Mouse (Mus musculus) olfactory bulb, adult 2 months (tissue): ENCODE results near the gene Fam189a2. TPM values are rescaled to one million over a fixed set of nuclear protein-coding genes. Genes with fewer than 3 reads are reported as not detected.

Source experiments
- H3K27ac ChIP-seq: fragments of 200-500 bp; 2 replicates; pipeline ENCODE4 v1.5.1; 2012; ENCODE audit warnings: low read depth, low read length; ENCODE audit not compliant: insufficient read depth
- H3K4me1 ChIP-seq: fragments of 200-500 bp; 2 replicates; pipeline ENCODE4 v1.6.1; 2012; ENCODE audit warnings: low read length; ENCODE audit not compliant: control insufficient read depth, insufficient read depth
- H3K4me3 ChIP-seq: fragments of 200-500 bp; 2 replicates; pipeline ENCODE4 v1.5.1; 2012; ENCODE audit warnings: mild to moderate bottlenecking, low read depth, low read length, moderate library complexity; ENCODE audit not compliant: insufficient read depth
- CTCF ChIP-seq: fragments of 200-500 bp; IDR thresholded peaks from 2 replicates; pipeline ENCODE4 v1.5.1; 2012; ENCODE audit warnings: low read depth, mild to moderate bottlenecking, low read length, moderate library complexity; ENCODE audit not compliant: insufficient read depth
- POLR2A ChIP-seq: fragments of 200-500 bp; IDR thresholded peaks from 2 replicates; pipeline ENCODE4 v1.6.1; 2012; ENCODE audit warnings: mild to moderate bottlenecking, low read depth, low read length, moderate library complexity; ENCODE audit not compliant: insufficient read depth
- WGBS: fragments of 180-500 bp; shearing (Covaris S2); methylation state at CpG from one replicate; pipeline ENCODE4 v1.1.7; 2018; 5-methylcytosine and 5-hydroxymethylcytosine counted together
- polyA plus RNA-seq: library from polyadenylated mRNA; stranded (reverse); fragments of >200 nt; gene quantifications from 2 replicates; pipeline ENCODE4 v1.2.4, GENCODE M21; 2012; ENCODE audit warnings: low replicate concordance; ENCODE audit not compliant: missing spikeins, insufficient read depth, insufficient read length

Gene Fam189a2
- polyA plus RNA-seq, 1 experiment: not detected

DNA sequence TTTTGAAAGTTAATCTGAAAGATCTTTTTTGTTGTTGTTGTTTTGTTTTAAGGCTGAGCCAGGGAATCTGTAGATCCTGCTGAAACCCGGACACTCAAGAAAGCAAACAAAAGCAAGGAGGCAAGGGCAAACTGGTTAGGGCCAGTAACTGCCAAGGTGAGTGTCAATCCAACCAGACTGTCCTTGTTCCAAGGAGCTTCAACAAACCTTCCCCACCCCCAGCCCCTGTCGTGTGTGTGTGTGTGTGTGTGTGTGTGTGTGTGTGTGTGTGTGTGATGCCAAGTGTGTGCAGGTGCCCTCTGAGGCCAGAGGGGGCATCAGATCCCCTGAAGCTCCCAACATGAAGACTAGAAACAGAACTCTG, 62.0 kb downstream of the Fam189a2 start:
- peaks cover 17% of the 10 kb centered on the region for H3K4me1 ChIP-seq
- TF ChIP-seq CTCF (no peak), POLR2A (no peak)
- no peak overlapping the region for H3K4me3 ChIP-seq
- no peak overlapping the region for H3K27ac ChIP-seq
- 95% methylated on average over 2 of the region's 2 CpGs for WGBS

DNA sequence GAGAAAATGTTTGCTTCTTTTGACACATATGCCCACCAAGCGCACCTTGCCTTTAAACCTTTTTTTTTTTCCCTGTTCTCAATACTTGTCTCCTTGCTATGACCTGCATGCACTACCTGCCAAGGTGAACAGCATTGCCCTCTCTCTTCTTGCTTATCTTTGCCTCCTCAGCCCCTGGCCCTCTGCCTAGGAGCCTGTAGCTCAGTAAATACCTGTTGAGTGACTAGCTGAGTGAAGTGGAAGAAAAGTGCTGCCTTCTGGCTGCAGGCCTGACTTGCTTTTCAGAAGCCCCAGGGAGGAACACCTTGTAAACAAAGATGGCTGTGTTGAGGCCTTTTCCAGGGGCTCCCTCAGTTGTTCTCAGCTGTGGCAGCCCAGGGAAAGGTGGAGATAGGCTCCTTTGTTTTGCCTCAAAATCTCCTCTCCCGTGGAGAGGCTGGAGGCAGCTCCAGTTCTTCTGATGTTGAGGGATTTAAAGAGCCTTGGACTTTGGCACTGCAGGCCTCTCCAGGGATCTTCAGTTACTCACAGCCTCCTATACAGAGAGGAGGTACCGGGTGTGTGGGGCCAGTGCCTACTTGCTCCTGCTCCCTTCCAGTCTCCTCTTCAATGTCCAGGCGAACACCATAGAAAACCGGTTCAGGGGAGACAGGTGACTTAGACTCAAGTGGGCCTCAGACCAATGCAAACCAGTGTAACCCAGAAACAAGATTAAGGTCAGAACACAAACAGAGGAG, 62.5 kb downstream of the Fam189a2 start:
- no peak overlapping the region for H3K4me3 ChIP-seq
- H3K27ac ChIP-seq: no peak overlapping the region
- H3K4me1 ChIP-seq: peaks cover 14% of the 10 kb centered on the region
- TF ChIP-seq CTCF: no peak
- TF ChIP-seq POLR2A: no peak
- 81% methylated on average over 5 of the region's 5 CpGs for WGBS

DNA sequence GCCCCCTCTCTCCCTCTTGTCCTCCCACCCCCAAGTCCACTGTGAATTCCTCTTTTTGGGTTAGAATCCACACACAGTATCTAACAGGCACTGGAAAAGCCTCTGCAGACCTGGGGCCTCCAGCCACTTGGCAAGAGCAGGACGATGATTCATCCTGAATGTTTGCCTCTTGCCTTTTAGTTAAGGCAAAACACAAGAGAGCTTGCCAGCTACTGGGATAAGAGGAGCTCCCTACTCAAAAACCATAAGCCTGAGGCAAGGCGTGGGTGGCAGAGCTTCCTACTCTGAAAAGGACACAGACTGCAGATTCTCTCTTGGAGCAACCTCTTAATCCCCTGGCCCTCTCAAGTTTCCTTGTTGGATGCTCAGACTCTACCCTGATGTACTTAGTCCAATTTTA, 63.7 kb downstream of the Fam189a2 start:
- Histone ChIP-seq H3K4me1 (peaks cover 9% of the 10 kb centered on the region), H3K4me3 (no peak overlapping the region), H3K27ac (no peak overlapping the region)
- no peak for TF ChIP-seq POLR2A
- no peak for TF ChIP-seq CTCF
- 18% methylated on average over 2 of the region's 2 CpGs for WGBS

DNA sequence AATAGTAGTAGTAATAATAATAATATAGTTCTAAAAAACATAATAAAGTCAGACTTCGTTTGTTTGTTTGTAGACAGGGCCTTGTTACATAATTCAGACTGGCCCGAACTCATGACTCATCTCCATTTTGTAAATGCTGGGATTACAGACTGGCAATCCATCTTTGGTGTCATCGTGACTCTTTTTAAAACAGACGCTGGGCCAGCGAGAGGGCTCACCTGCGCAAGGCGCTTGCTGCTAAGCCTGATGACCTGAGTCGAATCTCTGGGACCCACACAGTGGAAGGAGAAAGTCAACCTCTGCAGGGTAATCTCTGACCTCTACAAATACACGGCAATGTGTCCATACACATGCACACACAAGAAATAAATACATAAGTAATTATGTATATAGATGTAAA, 64.4 kb downstream of the Fam189a2 start:
- Histone ChIP-seq H3K4me1 (peaks cover 9% of the 10 kb centered on the region), H3K27ac (no peak overlapping the region), H3K4me3 (no peak overlapping the region)
- no peak for TF ChIP-seq POLR2A
- TF ChIP-seq CTCF: no peak
- WGBS: 96% methylated on average over 9 of the region's 9 CpGs

DNA sequence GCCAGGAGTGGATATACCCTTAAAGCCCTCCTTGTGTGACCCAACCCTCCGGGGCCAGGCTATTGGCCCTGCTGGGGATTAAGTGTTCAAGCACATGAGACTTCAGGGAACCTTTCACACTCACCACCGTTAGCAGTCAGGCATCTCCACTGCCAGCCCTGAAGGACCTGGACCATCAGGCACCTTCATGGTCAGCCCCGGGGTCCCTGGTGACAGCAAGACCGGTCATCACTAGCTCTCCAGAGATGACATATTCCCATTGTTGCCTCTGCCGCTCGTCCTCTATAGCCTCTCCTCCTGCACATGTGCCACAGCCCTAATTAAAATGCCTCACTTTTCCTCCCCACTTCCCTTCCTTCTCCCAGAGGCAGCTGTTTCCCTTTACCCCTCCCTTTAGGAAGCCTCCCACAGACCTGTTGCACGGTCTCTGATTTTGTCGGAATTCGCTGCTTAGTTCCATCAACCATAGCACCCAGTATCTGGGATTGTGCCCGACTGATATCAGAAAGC, 66.4 kb downstream of the Fam189a2 start:
- WGBS: 46% methylated on average over 10 of the region's 10 CpGs
- TF ChIP-seq CTCF (no peak), POLR2A (no peak)
- Histone ChIP-seq H3K4me1 (peaks cover 14% of the 10 kb centered on the region), H3K27ac (no peak overlapping the region), H3K4me3 (no peak overlapping the region)

DNA sequence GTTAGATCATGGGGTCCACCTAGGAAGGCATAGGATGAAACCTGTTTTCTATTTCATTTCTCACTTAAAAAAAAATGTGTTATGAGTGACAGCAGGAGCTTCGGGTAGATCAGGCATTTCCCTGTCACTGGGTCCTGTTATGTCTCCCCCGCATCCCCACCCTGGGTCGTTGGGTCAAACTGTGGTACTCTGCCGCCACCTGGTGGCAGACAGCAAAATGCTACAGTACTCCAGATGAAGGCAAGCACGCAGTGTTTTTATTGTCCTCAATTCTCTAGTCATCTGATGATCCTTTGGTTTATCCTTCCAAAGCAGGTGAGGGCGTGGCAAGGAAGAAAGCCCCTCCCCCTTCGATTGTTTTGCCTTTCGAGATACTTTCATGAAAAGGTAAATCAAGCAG, 69.3 kb downstream of the Fam189a2 start:
- WGBS: 3% methylated on average over 8 of the region's 8 CpGs
- Histone ChIP-seq H3K27ac (no peak overlapping the region), H3K4me1 (peaks cover 13% of the 10 kb centered on the region), H3K4me3 (no peak overlapping the region)
- TF ChIP-seq CTCF (peak; percentile 97), POLR2A (no peak)

DNA sequence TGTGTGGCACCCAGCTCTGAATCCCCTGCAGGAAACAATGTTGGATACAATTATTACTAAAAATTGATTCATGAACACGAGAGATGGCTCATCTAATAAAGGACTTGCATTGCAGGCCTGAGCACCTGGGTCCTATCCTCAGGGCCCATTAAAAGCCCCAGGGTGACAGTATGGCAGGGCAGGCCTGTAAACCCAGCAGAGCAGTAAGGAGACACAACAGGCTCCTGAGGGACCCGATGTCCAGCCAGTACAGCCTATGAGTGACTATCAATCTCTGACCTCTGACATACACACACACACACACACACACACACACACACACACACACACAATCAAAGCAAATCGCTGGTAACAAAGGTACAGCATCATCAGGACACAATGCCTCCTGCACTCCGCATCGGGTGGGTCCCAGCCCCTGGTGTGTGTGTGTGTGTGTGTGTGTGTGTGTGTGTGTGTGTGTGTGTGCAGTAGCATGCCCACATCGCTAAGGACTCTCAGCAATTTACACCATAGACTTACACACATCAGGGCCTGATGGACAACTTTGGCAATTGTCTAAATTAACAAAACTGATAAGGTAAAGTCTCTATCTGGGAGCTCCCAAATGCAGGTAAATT, 69.9 kb downstream of the Fam189a2 start:
- Histone ChIP-seq H3K4me3 (no peak overlapping the region), H3K4me1 (peaks cover 13% of the 10 kb centered on the region), H3K27ac (no peak overlapping the region)
- TF ChIP-seq CTCF (no peak), POLR2A (no peak)
- 68% methylated on average over 6 of the region's 6 CpGs for WGBS

DNA sequence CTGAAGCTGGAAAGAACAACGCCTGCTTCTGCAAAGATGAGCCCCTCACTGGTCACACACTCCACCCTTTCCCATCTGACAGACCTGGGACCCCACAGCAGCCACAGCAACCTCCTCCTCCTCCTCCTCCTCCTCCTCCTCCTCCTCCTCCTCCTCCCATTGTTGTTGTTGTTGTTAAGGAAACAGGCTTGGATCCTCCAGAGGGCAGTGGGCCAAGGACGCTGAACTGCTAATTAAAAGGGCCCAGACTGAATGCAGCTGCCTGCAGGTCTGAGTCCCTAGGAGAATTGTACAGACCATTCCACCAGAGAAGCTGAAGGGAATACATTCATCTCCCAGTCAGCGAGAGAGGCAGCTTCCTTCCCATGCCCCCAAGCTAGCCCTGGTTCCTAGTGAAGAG, 70.5 kb downstream of the Fam189a2 start:
- 65% methylated on average over 3 of the region's 3 CpGs for WGBS
- H3K27ac ChIP-seq: no peak overlapping the region
- no peak overlapping the region for H3K4me3 ChIP-seq
- H3K4me1 ChIP-seq: peaks cover 13% of the 10 kb centered on the region
- no peak for TF ChIP-seq POLR2A
- TF ChIP-seq CTCF: no peak

DNA sequence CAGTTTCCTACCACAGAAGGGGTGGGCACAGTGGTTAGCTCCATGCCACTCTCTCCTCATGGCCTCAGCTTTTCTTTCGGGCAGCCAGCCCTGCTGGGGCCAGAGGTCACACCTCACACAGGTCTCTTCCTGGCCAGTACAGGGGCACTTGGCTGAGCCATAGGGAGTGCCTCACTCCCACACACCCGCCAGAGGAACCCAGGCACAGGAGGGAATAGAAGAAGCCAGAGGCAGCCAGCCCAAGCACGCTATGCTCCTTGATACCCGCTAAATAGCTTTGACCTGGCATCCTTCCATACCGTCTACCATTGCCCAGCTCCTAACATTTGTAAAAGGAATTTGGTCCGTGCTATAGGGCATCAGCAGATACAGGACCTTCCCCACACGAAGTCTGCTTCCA, 70.9 kb downstream of the Fam189a2 start:
- 55% methylated on average over 7 of the region's 7 CpGs for WGBS
- peaks cover 13% of the 10 kb centered on the region for H3K4me1 ChIP-seq

More for the DNA sequence above, 70.9 kb downstream of the Fam189a2 start:
- no peak overlapping the region for H3K27ac ChIP-seq
- H3K4me3 ChIP-seq: no peak overlapping the region
- TF ChIP-seq CTCF (no peak), POLR2A (no peak)
